Mouse (Mus musculus) skeletal muscle tissue, adult 2 months (tissue): ENCODE measurements around the gene Trim65.

Experiments used
- DNase-seq: peaks from one replicate; pipeline ENCODE4 v3.0.0-alpha.2; 2012; ENCODE audit warnings: low read depth, low spot score

The Trim65 gene

DNA sequence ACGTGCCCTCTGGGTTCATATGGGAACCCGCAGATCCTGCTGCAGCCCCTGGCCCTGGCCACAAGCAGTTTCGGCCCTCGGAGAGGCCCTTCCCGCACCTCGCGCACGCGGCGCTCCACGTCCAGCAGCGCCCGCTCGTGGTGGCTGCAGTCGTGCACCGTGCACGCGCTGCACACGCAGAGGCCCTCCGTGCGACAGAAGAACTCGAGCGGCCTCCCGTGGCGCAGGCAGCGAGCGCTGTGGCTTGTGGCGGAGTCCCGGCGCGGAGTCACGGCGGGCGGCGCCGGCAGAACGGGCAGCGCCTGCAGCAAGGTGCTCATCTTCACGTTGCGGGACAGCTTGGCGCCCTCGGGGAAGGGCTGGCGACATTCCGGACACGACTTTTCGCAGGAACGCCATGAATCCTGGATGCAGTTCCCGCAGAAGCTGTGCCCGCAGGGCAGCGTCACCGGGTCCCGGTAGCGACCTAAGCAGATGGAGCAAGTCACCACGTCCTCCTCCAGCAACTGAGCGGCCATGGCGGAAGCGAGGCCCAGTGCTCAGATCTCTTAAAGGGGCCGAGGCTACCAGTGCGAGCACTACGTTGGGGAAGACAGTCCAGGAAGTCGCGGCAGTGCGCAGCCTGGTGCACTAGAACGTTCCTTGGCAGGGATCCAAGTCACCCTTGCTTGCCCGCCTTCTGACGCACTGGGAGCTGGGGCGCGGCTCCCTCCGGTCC is at the start of gene Trim65:
Gene Trim65, minus strand, starts transcription at position 641 of the 718 bp plus-strand sequence.
- peak; percentile 93 for DNase-seq

DNA sequence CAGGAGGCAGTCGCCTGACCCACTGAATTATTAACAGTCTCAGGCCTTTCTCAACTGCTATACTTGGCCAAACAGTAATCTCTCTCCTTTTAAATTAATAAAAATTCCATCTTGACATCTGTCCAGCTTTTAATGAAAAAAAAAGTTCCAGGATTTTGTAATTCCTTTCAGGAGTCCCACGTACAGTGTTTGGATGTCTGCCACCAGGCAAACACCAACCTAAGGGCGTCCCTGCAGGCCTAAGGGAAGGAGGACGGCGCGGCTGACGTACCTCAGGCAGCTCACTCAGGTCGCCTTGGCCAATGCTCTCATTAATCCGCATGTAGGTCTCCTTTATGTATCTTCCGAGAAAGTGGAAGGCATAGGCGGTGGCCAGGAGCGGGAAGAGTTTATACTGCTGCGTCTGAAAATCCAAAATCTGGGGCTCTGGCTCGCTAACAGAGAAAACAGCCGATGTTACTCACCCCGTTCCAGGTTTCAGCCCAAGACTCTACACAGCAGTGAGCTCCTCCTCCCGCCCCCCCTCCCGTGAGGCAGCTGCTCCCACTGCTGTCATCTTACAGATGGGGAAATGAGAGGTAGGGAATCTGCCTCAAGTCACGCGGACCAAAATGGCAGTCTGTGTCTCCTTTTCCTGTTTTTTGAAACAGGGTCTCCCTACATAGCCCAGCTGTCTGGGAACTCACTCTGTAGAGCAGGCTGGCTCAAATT is 47.6 kb upstream of the Trim65 start:
- DNase-seq, result no peak

DNA sequence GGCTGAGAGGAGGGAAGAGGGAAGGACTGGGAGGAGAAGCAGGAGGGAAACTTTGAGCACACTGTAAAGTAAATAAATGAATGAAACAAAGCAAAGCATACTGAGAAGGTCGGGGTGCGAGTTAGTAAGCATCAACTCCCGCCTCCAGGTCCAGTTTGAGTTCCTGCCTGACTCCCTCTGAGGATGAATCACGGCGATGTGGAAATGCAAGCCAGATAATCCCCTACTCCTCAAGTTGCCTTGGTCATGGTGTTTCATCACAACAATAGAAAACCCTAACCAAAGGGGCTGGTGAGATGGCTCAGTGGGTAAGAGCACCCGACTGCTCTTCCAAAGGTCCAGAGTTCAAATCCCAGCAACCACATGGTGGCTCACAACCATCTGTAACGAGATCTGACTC is 45.1 kb upstream of the Trim65 start:
- DNase-seq, result no peak

DNA sequence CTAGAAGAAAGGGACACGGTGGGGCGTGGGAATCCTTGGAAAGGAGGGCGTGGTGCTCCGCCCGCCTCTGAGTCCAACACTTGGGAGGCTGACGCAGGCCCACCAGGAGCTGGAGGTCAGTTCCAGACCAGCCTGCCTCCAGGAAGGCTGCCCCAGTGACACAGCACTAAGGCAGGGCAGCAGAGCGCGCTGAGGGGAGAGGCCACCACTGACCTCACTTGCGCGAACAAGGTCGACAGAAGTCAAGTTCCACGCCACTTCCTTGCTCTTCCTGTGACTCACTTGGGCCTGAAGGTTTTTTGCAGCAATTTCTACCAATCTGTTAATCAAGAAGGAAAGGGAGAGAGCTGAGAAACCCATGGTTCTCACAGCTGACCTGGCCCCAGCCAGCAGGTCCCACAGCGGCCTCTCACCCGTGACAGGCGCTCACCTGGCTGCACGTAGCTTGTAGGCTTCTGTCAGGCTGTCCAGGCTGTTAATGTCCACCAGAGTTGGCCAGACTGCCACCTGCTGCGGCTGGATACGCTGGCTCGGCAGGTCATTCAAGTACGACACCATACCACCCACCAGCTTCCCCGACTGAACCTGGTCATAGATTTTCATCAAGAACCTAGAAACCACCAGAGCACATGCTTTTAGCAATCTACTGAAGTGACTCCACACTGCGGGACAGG is 44.0 kb upstream of the Trim65 start:
- DNase-seq, result no peak

DNA sequence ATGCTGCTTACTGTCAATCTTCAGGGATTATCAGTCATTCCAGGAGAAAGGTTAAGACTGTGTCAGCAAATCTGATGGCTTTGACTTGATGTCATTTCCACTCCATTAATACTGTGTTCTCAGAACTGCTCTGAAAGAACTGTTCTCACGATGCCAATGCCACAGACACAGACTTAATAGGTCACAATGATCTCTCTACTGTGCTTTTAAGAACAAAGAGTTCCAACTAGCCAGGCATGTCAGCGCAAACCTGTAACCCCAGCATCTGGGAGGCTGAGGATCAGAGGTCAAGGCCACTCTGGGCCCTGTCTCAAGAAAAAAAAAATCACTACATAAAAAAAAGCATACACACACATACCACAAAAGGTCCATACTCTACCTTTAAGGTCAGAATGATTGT is 41.0 kb upstream of the Trim65 start:
- no peak for DNase-seq

DNA sequence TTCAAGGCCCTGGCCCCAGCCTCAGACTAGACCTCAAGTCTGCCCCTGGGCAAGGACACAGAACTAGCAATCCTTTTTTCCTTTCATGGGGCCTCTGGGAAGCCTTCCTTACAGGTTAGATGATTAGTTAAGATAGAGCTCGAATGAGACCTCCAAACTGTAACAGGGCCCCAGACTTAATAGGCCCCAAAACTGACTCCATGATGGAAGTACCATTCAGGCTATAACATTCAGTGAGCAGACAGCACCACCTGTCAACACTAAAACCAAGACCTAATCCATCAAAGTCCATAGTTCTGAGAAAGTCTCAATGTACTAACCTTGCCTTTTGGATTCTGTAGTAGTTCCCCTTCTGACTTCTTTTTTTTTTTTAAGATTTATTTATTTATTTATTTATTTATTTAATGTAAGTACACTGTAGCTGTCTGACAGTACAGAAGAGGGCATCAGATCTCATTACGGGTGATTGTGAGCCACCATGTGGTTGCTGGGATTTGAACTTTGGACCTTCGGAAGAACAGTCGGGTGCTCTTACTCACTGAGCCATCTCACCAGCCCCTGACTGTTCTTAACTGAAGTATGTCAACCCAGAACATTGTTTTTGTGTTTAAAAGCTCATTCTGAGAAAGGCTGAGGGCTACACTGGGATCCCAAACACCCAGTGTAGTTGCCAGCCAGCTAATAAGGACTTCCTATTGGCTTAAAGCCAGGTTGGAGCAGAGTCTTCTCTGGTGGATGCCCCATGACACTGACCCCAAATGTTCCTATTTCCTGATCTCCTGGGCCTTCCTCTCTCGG is 39.3 kb upstream of the Trim65 start:
- no peak for DNase-seq

DNA sequence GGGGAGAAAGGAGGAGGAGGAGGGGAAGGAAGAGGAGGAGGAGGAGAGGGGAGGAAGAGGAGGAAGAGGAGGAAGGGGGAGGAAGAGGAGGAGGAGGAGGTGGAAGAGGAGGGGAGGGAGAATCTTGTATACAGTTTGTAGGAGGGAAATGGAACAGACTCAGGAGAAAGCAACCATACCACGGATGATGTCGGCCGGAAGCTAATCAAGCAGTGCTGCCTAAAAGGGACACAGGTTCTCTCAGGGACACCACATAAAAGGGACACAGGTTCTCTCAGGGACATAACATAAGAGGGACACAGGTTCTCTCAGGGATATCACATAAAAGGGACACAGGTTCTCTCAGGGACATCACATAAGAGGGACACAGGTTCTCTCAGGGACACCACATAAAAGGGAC is 38.3 kb upstream of the Trim65 start:
- DNase-seq, result no peak

DNA sequence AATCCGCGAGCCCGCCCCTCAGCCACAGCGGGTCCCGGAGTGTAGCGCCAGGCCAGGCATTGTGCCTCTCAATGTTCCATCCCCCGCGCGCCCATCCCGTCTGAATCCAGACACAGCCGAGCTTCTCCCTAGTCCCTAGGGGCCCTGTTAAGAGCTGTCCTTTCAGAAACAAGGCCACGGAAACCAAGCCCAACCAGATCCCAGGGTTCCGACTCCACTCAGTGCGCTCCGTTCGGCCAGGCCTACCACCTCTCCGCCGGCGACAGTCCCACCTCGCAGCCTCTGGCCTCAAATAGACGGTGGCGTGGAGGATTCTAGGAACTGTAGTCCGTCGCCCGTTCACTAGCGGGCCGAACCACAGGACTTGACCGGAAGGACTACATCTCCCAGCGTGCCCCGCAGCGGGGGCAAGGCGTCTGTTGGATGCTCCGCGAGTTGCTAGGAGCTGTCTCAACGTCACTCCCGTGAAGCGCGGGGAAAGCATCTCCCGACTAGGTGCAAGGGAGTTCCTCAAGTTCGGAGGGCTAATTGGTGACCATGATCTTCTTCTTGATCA is 37.0 kb upstream of the Trim65 start, which contains the start of gene Fbf1:
Gene Fbf1, minus strand, starts transcription at position 283 of the 556 bp plus-strand sequence.
- peak; percentile 90 for DNase-seq

DNA sequence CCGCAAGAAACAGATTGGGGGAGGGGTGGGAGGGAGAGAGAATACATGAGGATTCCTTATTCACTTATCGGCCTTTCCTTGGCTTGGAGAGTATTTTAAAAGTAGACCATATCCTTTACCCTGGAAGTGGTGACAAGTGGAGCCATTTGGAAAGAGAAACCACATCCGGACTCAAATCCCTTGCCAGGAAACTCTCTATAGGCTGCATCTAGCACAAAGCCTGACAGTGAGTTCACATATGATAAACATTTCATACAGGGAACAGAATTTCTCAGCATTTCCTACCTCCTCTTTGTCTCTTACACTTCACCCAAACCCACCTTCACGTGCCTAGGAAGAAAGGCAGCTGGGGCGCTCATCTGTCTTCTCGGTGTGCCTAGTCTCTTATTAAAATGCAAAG is 36.3 kb upstream of the Trim65 start:
- DNase-seq, result no peak

DNA sequence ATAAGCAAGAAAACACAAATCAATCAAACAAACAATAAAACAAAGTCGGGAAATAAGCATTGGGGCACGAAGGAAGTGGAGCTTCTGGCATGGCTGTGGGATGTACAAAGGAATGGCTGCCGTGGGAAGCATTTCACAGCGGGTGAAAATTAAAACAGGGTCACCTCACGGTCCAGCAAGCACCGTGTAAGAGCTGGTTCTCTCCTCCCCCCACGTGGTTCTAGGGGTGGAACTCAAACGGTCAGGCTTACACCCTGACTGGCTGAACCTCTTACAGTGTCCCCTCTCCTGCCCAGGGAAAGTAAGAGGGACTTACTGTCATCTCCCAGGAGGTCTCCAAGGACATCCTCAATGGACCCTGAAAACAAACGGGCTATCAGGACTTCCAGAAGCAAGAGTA is 32.1 kb upstream of the Trim65 start:
- DNase-seq, result no peak

DNA sequence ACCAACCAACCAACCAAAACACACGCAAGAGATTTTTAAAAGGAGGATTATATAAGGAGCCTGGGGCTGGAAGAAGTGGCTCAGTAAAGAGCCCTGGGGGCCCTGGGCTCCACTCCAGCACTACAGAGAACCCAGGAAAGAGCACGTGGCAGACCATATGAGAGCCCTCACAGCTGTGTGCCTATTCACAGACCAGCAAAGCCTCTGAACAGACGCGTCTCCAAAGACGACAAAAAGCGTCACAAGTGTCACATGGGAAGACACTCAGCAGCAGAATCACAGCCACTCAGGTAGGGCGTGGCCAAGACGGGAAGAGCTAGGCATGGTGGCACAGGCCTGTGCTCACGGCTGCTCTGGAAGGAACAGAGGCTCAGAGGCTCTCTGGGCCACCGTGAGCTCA is 31.2 kb upstream of the Trim65 start:
- no peak for DNase-seq

DNA sequence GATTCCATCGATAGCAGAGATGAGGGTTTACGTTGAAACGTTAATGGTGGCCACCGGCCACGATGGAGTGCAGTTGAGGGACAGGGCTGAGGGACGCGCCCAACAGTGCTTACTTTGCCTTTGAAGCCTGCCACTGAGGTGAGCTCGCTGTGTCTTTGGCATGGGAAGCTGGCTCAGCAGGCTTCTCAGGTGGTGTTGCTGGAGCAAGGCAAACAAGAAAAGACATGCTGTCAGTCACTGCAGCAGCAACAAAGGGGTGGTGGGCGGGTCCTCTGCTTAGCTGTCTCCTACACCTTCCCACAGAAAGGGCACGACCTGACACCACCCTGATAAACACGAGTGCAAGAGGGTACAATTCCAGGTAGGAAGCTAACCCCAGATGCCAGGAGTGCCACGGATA is 30.4 kb upstream of the Trim65 start:
- no peak for DNase-seq

DNA sequence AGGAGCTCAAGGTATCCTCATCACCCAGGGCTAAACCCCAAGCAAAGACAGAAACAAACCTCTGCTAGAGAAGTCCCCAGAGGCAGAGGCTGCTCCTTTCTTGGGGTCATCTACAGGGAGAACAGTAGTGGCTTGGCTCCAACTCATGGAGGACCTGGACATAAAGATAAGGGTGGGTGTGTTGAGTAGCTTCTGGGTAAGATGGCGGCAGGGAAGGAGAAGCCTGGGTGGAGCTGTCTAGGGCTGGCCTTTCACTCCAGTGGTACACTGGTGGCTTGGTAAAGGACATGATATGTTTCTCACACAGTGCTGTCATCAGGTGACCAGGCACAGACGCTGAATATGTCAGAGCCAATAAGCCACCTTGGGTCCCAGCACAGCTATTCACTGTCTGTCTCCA is 20.0 kb upstream of the Trim65 start:
- no peak for DNase-seq

DNA sequence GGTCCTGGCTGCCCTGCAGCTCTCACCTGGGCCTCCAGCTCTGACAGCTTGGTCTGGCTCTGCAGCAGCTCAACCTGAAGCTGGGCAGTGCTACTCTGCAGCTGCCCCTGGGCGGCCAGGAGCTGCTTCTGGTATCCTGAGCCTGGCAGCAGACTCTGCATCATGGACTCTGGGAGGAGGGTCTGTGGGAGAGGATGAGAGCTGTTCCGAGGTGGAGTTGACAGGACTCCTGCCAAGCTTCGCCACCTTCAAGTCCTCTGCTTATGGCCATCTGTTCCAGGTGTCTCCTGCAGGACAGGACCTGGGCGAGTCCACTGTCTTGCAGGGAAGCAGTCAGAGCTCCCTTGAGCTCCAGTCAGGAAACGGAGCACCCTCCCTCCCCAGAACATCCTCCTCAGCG is 18.4 kb upstream of the Trim65 start:
- no peak for DNase-seq

DNA sequence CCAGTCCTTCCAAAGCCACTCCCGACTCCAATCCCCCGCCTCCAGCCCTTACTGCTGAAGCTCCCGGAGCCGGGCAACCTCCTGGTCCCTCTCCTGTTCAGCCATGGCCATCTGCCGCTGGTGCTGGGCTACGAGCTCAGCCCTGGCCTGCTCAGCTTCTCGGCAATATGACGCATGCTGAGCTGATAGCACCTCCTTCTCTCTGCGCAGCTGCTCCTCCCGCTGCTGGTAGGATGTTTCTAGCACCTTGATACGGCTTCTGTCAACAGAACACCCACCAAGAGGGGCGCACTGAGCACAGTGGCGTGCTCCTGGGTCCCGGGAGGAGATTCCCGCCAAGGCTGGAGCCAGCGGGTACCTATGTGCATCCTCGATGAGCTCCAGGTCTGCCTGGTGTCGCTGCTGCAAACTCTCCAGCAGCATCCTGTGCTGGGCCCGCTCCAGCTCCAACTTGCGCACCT is 17.9 kb upstream of the Trim65 start:
- no peak for DNase-seq

DNA sequence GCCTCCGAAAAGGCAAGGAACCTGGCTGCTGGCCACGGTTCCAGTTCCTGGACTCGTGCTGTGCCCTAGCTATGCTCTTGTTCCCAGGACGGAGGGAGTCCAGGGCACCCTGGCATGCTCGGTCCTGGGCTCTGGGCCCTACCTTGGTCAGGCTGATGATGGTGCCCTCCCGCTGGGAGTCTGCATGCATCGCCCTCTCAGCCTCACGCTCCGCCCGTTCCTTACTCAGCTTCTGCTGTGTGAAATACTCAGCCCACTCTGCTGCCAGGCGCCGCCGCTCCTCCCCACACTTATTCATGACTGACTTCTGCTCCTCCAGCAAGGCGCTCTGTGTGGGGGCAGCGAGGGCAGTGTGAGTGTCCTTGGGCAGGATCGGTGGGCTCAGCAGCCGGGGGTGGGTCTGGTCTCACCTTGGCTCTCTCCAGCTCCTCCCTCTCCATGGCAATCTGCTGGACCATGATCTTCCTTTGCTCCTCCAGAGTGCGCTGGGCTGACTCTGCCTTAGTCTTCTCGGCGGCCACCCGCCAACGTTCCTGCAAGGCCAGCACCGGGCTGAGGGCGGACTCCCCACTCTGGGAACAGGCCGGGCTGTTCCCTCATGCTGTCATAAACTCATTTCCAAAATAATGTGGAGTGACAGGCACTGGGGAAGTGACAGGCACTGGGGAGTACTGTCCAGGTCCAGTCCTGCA is 15.5 kb upstream of the Trim65 start:
- DNase-seq, result no peak

DNA sequence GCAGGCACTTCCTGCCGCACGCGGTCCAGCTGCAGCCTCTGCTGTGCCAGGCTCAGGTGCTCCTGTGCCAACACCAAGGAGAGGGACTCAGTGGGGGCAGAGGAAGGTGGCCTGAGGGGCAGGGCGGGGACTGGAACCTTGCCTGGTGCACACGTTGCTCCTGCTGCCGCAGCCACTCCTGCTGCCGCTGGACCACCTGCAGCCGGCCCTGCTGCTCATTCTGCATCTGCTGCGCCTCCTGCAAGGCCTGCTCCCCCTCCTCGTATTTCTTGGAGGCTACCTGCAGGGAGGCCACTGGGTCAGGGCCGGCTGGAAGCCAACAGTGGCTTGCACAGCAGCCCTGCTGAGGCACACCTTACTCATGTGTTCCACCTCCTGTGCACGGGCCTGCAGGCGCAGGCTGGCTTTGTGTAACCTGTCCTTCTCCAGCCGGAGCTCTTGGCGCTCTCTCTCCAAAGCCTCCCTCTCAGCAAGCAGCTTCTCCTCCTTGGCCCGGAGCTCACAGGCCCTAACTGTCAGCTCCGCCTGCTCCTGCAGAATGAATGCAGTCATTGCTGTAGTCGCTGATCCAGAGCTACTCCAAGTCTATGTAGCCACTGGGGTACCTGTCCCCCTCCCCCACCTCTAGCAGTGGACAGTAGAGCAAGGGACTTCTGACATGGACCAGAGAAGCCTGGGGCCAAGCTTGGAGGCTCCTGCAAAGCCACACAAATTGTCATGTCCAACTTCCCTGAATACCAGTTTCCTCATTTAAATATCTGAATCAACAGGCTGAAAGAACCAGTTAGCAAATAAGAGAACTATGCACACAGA is 14.8 kb upstream of the Trim65 start:
- DNase-seq, result no peak

DNA sequence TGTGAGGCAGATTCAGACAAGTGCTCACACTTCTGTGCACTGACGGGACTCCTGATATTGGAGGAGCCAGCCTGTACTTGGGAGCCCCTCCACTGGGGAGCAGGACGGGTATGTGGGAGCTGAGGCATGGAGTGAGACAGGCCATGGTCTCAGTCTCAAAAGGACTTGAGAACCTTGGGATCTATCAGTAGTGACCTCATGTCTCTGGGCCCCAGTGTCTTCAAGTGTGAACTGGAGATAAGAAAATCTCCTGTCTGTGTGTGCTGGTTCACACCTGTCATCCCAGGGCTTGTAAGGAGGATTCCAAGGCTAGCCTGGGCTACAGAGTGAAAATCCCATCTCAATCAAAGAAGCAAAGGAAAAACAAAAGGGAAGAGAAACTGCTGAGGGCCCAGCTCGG is 12.5 kb upstream of the Trim65 start:
- DNase-seq, result no peak

DNA sequence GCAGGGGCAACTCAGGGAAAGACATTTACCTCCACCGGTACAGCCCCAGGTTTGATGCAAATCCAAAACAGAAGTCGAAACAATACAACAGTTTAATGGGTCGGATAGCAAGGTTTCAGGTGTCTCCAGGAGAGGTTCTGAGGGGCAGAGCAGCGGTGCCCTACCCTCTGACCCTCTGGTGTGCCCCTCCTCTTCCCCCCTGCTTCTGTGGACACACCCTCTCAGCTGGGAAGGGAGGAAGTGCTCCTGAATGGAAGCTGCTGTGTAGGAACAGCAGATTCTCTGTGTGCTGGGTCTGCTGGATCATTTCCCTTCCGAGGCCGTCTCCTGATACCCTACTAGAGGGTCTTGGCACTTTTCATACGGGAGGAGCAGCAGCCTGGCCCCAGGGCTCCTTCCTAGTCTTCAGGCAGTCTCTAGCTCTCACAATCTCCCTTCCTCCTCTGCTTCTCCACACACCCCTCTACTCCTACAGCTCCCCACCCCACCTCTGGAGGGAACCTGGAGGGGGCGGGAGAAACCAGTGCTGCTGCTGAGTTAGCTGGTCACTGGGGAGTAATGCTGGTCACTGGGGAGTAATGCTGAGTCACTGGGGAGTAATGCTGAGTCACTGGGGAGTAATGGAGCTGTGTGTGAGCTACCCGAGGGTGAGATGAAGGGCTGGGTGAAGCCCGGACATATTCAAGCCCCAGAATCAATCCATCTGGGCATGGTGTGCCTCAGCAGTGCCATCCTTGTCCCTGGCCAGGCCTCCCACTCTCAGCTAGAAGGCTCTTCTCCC is 11.5 kb upstream of the Trim65 start:
- DNase-seq, result no peak
